Mouse (Mus musculus) WW6 (cell line): Measurements from ENCODE around the gene Mroh7.
"Not testable (repeated sequence)": the region's sequence is repeated elsewhere in the genome, so short reads cannot be mapped to it uniquely, and the experiment has no call there.

Experiments used
- DNase-seq: peaks from one replicate; pipeline ENCODE4 v3.0.0-alpha.2; 2013; ENCODE audit warnings: low read depth, low spot score

The Mroh7 gene

DNA sequence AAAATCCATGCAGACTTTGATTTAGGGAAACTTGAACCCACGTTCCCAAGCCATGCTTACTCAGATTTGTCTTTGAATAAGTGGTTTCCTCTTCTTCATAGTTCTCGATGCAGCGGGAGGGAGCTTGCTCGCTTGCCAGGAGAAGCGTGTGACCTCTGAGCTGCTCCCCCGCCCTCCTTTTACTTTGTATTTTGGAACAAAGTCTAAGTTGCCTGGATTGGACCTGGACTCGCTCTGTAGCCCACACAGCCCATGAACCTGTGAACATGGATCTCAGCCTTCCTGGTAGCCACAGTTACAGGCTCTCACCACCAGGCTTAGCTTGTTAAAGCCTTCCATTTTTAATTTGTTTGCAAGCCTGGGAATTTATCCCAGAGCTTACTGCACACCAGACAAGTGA lies at the start of gene Mroh7:
Gene Mroh7, minus strand, starts transcription at position 112 of the 400 bp plus-strand sequence.
- no peak for DNase-seq

DNA sequence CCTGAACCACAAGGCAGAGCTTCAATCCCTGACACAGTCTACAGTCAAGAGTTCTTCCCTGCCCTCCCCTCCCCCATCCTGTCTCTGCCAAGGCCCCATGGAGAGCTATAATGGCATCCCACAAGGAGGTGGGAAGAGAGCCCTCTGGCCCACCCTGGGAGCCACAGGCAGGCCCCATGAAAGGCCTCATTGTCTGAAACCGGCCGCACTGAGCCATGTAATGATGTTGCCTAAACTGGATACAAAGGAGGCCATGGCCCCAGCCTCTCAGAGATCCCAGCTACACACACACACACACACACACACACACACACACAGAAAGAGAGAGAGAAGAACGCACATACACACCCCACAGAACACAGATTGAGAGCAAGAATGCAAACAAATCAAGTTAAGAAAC lies 49.3 kb upstream of the Mroh7 start:
- DNase-seq: no peak

- no peak for DNase-seq
Measured at GRCm38 (mm10) chr4:106778116-106778788, 47.5 kb upstream of the Mroh7 start.

DNA sequence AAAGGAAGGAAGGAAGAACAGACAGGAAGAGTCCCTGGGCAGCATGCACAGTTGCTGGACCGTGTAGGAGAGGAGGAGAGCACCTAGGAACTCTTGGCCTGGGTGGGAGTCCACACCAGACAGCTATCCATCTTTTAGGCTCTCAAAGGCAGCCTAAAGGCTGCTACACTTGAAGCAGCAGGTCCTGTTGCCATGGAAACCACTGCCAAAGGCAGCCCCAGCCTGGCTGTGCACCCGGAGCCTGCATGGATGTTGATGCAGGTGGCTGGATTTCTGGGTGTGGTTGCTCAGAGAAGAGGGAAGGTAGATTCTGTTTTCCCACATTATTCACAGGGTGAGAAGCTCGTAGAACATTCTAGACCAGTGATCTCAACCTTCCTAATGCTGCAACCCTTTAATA lies 46.3 kb upstream of the Mroh7 start:
- DNase-seq: no peak

GRCm38 (mm10) chr4:106775767-106776166 lies 45.0 kb upstream of the Mroh7 start:
- DNase-seq: not testable (repeated sequence)

DNA sequence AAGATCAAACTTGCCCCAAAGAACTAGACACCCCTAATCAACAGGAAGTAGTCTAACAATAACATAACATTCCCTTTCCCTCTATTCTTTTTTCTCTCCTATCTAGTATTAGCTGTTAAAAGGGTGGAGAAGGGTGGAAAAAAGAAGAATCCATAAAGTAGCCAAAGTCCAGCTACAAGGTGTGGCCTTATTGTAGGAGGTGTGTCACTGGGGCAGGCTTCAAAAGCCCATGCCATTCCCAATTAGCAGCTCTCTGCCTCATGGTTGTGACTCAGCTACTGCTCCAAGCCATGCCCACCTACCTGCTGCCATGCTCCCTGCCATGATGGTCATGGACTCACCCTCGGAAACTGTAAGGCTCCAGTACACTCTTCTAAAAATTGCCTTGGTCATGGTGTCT lies 41.8 kb upstream of the Mroh7 start:
- no peak for DNase-seq

- no peak for DNase-seq
Measured at GRCm38 (mm10) chr4:106769306-106769705, 38.6 kb upstream of the Mroh7 start.

DNA sequence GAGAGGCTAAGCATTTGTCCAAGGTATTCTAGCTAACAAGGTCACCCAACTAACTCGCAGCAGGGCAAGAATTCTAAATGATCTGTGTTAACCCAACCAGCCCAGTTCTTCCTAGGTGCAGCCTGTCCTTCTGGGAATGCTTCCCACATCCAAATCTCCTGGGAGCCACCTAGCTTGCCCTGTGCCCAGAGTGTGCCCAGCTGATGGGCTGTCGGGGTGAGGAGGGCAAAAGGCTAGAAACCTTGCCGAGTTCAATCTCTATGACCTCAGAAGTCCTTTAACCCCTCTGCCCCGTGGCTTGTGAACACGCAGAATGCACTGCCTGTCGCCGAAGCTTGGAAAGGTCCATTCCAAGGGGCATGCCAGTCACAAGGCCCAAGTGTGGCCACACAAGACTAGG lies 33.4 kb upstream of the Mroh7 start:
- no peak for DNase-seq

GRCm38 (mm10) chr4:106751726-106752125 lies 21.0 kb upstream of the Mroh7 start:
- DNase-seq: no peak

GRCm38 (mm10) chr4:106749699-106750098 lies 19.0 kb upstream of the Mroh7 start:
- DNase-seq: peak; percentile 57

- no peak for DNase-seq
Measured at GRCm38 (mm10) chr4:106747001-106747580, 16.4 kb upstream of the Mroh7 start.

DNA sequence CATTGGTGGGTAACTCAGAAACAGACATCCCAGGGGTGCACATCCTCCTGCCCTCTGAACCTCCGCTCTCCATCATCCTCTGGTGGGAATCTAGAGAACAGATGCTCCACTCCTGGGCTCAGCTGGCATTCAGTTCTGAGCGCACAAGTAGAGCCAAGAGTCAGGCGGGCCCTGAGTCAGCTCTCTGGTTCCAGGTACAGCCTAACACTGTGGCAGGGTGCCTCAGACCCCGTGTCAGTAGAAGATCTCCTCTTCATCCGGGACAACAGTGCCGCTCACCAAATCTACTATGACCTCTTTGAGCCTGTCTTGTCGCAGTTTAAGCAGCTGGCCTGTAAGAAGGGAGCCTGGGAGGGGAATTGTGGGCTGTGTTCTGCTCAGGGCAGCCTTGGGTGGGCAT lies 15.1 kb upstream of the Mroh7 start:
- DNase-seq: no peak

GRCm38 (mm10) chr4:106737904-106738303 lies 7.2 kb upstream of the Mroh7 start:
- DNase-seq: no peak

GRCm38 (mm10) chr4:106736884-106737283 lies 6.2 kb upstream of the Mroh7 start:
- DNase-seq: not testable (repeated sequence)

- no peak for DNase-seq
Measured at GRCm38 (mm10) chr4:106733636-106734035, 2.9 kb upstream of the Mroh7 start, which contains the start of gene Fam151a. Gene Fam151a (plus strand): TSS chr4:106733889.

GRCm38 (mm10) chr4:106720631-106721030 lies 10.1 kb downstream of the Mroh7 start:
- DNase-seq: no peak

DNA sequence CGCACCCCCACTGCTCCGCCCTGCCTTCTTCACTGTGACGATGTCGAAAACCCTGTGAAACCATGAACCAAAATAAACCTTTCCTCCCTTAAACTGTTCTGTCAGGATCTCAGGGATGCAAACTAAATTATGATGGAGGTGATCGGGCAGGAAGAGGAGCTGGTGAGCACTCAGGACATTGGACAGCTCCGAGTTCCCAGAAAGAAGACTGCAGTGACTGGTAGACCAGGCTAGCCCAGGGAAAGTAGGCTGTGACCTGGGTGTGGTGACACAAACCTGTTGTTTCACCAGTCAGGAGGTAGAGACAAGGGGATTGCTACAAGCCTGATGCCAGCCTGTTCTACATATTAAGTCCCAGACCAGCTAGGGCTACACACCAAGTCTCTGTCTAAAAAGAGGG lies 17.1 kb downstream of the Mroh7 start:
- no peak for DNase-seq

- peak; percentile 40 for DNase-seq
Measured at GRCm38 (mm10) chr4:106708408-106708807, 22.3 kb downstream of the Mroh7 start.

DNA sequence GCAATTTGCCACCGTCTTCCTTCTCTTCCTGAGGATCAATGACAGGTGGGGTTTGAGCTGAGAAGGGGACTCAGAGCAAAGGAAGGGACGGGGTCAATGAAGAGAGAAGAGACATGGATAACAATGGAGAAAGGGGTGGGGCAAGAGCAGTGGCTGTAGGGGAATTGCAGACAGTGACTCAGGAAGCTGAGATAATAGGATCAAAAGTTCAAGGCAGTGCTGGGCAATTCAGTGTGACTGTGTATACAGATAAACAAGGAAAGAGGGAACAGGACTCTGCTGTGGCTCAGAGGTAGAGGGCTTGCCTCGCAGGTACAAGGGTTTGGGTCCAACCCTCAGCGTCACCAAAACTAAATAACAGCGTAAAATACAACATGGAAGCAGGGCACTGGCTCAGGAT lies 22.8 kb downstream of the Mroh7 start:
- DNase-seq: peak; percentile 18

DNA sequence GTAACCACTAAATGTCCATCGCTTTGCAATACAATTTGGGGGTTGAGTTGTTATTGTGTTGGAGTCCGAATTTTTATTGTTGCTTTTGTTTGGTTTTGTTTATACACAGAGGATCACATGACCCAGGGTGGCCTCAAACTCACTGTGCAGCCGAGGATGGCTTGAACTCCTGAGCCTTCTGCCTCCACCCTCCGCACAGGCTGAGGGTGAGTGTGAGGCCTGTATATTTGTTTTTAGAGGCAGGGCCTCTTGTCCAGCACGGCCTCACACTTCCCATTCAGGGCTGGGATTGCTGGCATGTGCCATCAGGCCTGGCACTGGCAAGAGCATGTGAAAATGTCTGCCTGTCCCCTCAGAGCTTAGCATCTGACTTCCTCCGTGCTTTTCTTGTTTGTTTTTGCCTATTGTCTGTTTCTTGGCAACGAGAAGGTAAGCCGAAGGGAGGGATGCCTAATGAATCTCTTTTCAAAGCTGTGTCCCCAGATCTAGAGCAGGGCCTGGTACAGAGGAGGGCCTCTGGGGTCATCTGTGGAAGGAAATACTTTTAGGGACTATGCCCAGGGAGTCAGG lies 25.5 kb downstream of the Mroh7 start:
- DNase-seq: no peak

DNA sequence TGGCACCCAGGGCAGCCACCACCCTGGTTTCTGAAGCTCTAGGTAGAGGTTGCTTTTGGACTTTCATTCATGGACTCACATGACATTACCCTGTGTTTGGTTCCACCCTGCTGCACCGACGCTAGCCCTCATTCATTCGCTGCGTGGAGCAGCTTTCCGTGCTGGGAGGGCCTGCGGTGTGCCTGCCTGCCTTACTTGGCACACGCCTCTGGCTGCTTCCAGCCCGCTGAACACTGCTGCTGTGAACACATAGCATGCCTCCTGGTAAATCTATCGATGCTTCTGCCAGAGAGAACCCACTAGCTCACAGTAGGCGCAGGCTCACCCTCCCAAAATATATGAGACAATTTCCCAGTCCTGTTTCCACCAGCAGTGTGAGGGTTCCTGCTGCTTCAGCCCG lies 26.3 kb downstream of the Mroh7 start:
- no peak for DNase-seq

DNA sequence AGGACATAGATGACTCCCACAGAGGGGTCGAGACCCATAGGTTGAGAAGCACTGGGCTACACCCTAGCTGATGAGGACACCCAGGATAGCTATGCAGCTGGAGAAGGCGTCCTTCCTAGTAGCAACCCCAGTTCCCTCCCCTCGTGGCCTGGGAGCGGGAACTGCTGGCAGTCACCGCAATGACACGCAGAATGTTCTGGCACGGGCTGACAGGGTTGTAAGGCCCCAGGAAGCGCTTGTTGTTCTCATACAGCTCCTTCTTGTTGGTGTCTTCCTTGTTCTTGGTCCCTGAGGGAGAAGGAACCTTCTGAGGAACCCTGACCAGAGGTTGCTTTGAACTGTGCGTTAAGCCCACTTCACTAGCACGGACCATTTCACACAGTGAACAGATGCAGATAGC lies 26.8 kb downstream of the Mroh7 start:
- DNase-seq: no peak

- no peak for DNase-seq
Measured at GRCm38 (mm10) chr4:106700798-106701197, 29.9 kb downstream of the Mroh7 start.
